Mouse (Mus musculus) cerebellum, postnatal 4 days (tissue): ENCODE results near the gene Fam162a.
"Not testable (repeated sequence)": the region's sequence is repeated elsewhere in the genome, so short reads cannot be mapped to it uniquely, and the experiment has no call there.

Experiments
- DNase-seq, 2 experiments: peaks; one replicate each; pipeline ENCODE4 v3.0.0; 2022; ENCODE audit warnings: low spot score in 2 of 2, mixed read lengths in 1 of 2

Fam162a gene

GRCm38 (mm10) chr16:36071450-36072379 lies at the start of gene Fam162a, which contains the start of gene Ccdc58:
Gene Fam162a, minus strand, starts transcription at chr16:36071594.
Gene Ccdc58, plus strand, starts transcription at chr16:36071685.
- peak; percentile 80 to 94 for DNase-seq

- DNase-seq: not testable (repeated sequence)
Observed at GRCm38 (mm10) chr16:36115751-36116150, 44.4 kb upstream of the Fam162a start.

- DNase-seq: not testable (repeated sequence)
Observed at GRCm38 (mm10) chr16:36111486-36111885, 40.1 kb upstream of the Fam162a start.

GRCm38 (mm10) chr16:36102211-36102610 lies 30.8 kb upstream of the Fam162a start:
- no peak for DNase-seq

- no peak for DNase-seq
Observed at GRCm38 (mm10) chr16:36101526-36101925, 30.1 kb upstream of the Fam162a start.

- DNase-seq: not testable (repeated sequence)
Observed at GRCm38 (mm10) chr16:36097813-36098499, 26.6 kb upstream of the Fam162a start.

GRCm38 (mm10) chr16:36094079-36094478 lies 22.7 kb upstream of the Fam162a start:
- DNase-seq: no peak

- no peak for DNase-seq
Observed at GRCm38 (mm10) chr16:36090785-36091509, 19.6 kb upstream of the Fam162a start.

GRCm38 (mm10) chr16:36089850-36090616 lies 18.6 kb upstream of the Fam162a start:
- DNase-seq: no peak

GRCm38 (mm10) chr16:36089065-36089464 lies 17.7 kb upstream of the Fam162a start:
- DNase-seq: no peak

GRCm38 (mm10) chr16:36087846-36088245 lies 16.5 kb upstream of the Fam162a start:
- no peak for DNase-seq

GRCm38 (mm10) chr16:36079916-36080315 lies 8.5 kb upstream of the Fam162a start:
- DNase-seq: no peak

- DNase-seq: no peak
Observed at GRCm38 (mm10) chr16:36074772-36075171, 3.4 kb upstream of the Fam162a start.

GRCm38 (mm10) chr16:36072410-36073011 lies 1.1 kb upstream of the Fam162a start:
- no peak for DNase-seq

- no peak for DNase-seq
Observed at GRCm38 (mm10) chr16:36071071-36071449, 334 bp downstream of the Fam162a start.

- DNase-seq: no peak
Observed at GRCm38 (mm10) chr16:36069819-36070575, 1.4 kb downstream of the Fam162a start.

- no peak for DNase-seq
Observed at GRCm38 (mm10) chr16:36068356-36068755, 3.0 kb downstream of the Fam162a start.

GRCm38 (mm10) chr16:36067694-36068093 lies 3.7 kb downstream of the Fam162a start:
- no peak for DNase-seq

- no peak for DNase-seq
Observed at GRCm38 (mm10) chr16:36064904-36065303, 6.5 kb downstream of the Fam162a start.

GRCm38 (mm10) chr16:36063315-36063714 lies 8.1 kb downstream of the Fam162a start:
- no peak for DNase-seq
